Mouse (Mus musculus) limb, embryonic 14.5 days (tissue): ENCODE measurements around the gene Iqcf1. TPM values are rescaled to one million over a fixed set of nuclear protein-coding genes. Genes with fewer than 3 reads are reported as not detected.

ENCODE experiments used
- ATAC-seq: fragments of 200-750 bp; cut with Nextera tagmentation; 2 replicates; pipeline ENCODE4 v1.8.0; 2017; ENCODE audit warnings: low read depth, moderate number of reproducible peaks, moderate TSS enrichment; ENCODE audit not compliant: low FRiP score
- DNase-seq: peaks from one replicate; pipeline ENCODE4 v3.0.0-alpha.2; 2015; ENCODE audit warnings: low spot score
- H3K27ac ChIP-seq: fragments of 300-500 bp; sonication (generic); replicated peaks from 2 replicates; pipeline ENCODE4 v1.5.1; 2014; ENCODE audit warnings: low read depth, mild to moderate bottlenecking, low read length, moderate library complexity, mixed read lengths
- H3K27me3 ChIP-seq: fragments of 300-500 bp; sonication (generic); 2 replicates; pipeline ENCODE4 v1.6.1; 2014; ENCODE audit warnings: low read length, mixed read lengths; ENCODE audit not compliant: control insufficient read depth, insufficient read depth
- H3K36me3 ChIP-seq: fragments of 300-500 bp; sonication (generic); 2 replicates; pipeline ENCODE4 v1.6.1; 2014; ENCODE audit warnings: mild to moderate bottlenecking, low read length, moderate library complexity, mixed read lengths; ENCODE audit not compliant: control insufficient read depth, insufficient read depth
- H3K4me1 ChIP-seq: fragments of 300-500 bp; sonication (generic); 2 replicates; pipeline ENCODE4 v1.6.1; 2014; ENCODE audit warnings: antibody characterized with exemption, low read length, mixed read lengths; ENCODE audit not compliant: control insufficient read depth, insufficient read depth
- H3K4me2 ChIP-seq: fragments of 300-500 bp; sonication (generic); replicated peaks from 2 replicates; pipeline ENCODE4 v1.6.1; 2014; ENCODE audit warnings: low read depth, mild to moderate bottlenecking, low read length, moderate library complexity; ENCODE audit not compliant: severe bottlenecking
- H3K4me3 ChIP-seq: fragments of 300-500 bp; sonication (generic); replicated peaks from 2 replicates; pipeline ENCODE4 v1.5.1; 2014; ENCODE audit warnings: low read length
- H3K9ac ChIP-seq: fragments of 300-500 bp; sonication (generic); 2 replicates; pipeline ENCODE4 v1.6.1; 2014; ENCODE audit warnings: mild to moderate bottlenecking, low read depth, low read length, moderate library complexity; ENCODE audit not compliant: severe bottlenecking
- H3K9me3 ChIP-seq: fragments of 300-500 bp; sonication (generic); 2 replicates; pipeline ENCODE4 v1.6.1; 2016; ENCODE audit warnings: low read length; ENCODE audit not compliant: control insufficient read depth
- POLR2A ChIP-seq: fragments of 200-500 bp; IDR thresholded peaks from 2 replicates; pipeline ENCODE4 v1.8.0; 2012; ENCODE audit warnings: inconsistent platforms, mild to moderate bottlenecking, moderate library complexity, borderline replicate concordance; ENCODE audit not compliant: insufficient read depth, insufficient read length; ENCODE audit errors: extremely low read depth
- WGBS: fragments of 180-500 bp; shearing (Covaris S2); extraction: QIAGEN DNeasy Blood & Tissue Kit; methylation state at CpG from one replicate; pipeline ENCODE4 v1.1.7; 2014; 5-methylcytosine and 5-hydroxymethylcytosine counted together
- polyA plus RNA-seq, 2 experiments: library from polyadenylated mRNA; depleted of rRNA in 1 of 2; stranded (reverse) in 1 of 2; unstranded in 1 of 2; fragments of >200 nt; fragmentation: Nextera tagmentation in 1 of 2; extraction: Ambion mirVana in 1 of 2; gene quantifications; 2 replicates each; pipeline versions ENCODE4 v1.2.1 to v1.2.3; 2012 to 2014

The Iqcf1 gene
- polyA plus RNA-seq, 2 experiments: not detected

- no peak overlapping the region for H3K27ac ChIP-seq
- H3K4me3 ChIP-seq: no peak overlapping the region
- no peak for ATAC-seq
- no peak for TF ChIP-seq POLR2A
- H3K36me3 ChIP-seq: peaks cover 41% of the 10 kb centered on the region
- no peak overlapping the region for H3K4me2 ChIP-seq
- DNase-seq: no peak
- H3K27me3 ChIP-seq: no peaks in the 10 kb centered on the region
- H3K9me3 ChIP-seq: no peaks in the 10 kb centered on the region
- peaks cover 11% of the 10 kb centered on the region for H3K4me1 ChIP-seq
- 84% methylated on average over 16 of the region's 16 CpGs for WGBS
- H3K9ac ChIP-seq: no peak overlapping the region
Observed at GRCm38 (mm10) chr9:106461641-106462429, 37.9 kb upstream of the Iqcf1 start.

DNA sequence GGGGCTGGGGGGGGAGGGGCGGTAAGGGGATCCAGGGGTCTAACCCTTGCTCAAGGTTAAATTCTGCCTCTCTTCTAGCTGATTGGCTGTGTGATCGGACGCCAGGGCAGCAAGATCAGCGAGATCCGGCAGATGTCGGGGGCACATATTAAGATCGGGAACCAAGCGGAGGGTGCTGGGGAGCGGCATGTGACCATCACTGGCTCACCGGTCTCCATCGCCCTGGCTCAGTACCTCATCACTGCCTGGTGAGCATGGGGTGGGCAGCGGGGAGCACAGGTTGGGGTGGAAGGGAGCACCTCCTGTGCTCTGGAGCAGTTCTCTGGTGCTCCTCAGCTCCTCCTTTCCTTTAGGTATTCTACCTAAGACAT lies 37.4 kb upstream of the Iqcf1 start:
- Histone ChIP-seq H3K27ac (no peak overlapping the region), H3K4me1 (peaks cover 5% of the 10 kb centered on the region), H3K9me3 (no peaks in the 10 kb centered on the region), H3K4me3 (no peak overlapping the region), H3K4me2 (no peak overlapping the region), H3K9ac (no peak overlapping the region), H3K36me3 (peaks cover 41% of the 10 kb centered on the region), H3K27me3 (no peaks in the 10 kb centered on the region)
- no peak for ATAC-seq
- WGBS: 95% methylated on average over 12 of the region's 12 CpGs
- no peak for DNase-seq
- no peak for TF ChIP-seq POLR2A

GRCm38 (mm10) chr9:106463122-106464063 lies 36.4 kb upstream of the Iqcf1 start:
- 86% methylated on average over 21 of the region's 21 CpGs for WGBS
- no peak for TF ChIP-seq POLR2A
- Histone ChIP-seq H3K36me3 (peaks cover 41% of the 10 kb centered on the region), H3K27me3 (no peaks in the 10 kb centered on the region), H3K27ac (no peak overlapping the region), H3K9me3 (no peaks in the 10 kb centered on the region), H3K9ac (no peak overlapping the region), H3K4me3 (no peak overlapping the region), H3K4me1 (peaks cover 5% of the 10 kb centered on the region), H3K4me2 (no peak overlapping the region)
- ATAC-seq (no peak), DNase-seq (no peak)

GRCm38 (mm10) chr9:106464751-106465541 lies 34.8 kb upstream of the Iqcf1 start:
- TF ChIP-seq POLR2A: no peak
- Histone ChIP-seq H3K4me3 (peak overlapping the region; percentile 58), H3K27me3 (no peaks in the 10 kb centered on the region), H3K9me3 (no peaks in the 10 kb centered on the region), H3K4me1 (peaks cover 5% of the 10 kb centered on the region), H3K4me2 (peak overlapping the region; percentile 99), H3K9ac (peak overlapping the region; percentile 76), H3K27ac (0 out of 2 replicates have a peak overlapping the region, but pooled peaks have one; percentile 3), H3K36me3 (peaks cover 41% of the 10 kb centered on the region)
- peak; percentile 74 for ATAC-seq
- 5% methylated on average over 76 of the region's 99 CpGs for WGBS
- DNase-seq: peak; percentile 68
